Mouse (Mus musculus) thymus, adult 2 months (tissue): Measurements from ENCODE around the gene Gpr146.

Experiments
- CTCF ChIP-seq: fragments of 200-500 bp; IDR thresholded peaks from 2 replicates; pipeline ENCODE4 v1.5.1; 2012; ENCODE audit warnings: mild to moderate bottlenecking, control low read depth, low read length, moderate library complexity, borderline replicate concordance; ENCODE audit not compliant: control insufficient read depth, poor library complexity, insufficient read depth; ENCODE audit errors: extremely low read depth
- POLR2A ChIP-seq: fragments of 200-500 bp; IDR thresholded peaks from 2 replicates; pipeline ENCODE4 v1.6.1; 2012; ENCODE audit warnings: mild to moderate bottlenecking, low read length, control low read depth, moderate library complexity; ENCODE audit not compliant: control insufficient read depth, poor library complexity, insufficient read depth; ENCODE audit errors: extremely low read depth

DNA sequence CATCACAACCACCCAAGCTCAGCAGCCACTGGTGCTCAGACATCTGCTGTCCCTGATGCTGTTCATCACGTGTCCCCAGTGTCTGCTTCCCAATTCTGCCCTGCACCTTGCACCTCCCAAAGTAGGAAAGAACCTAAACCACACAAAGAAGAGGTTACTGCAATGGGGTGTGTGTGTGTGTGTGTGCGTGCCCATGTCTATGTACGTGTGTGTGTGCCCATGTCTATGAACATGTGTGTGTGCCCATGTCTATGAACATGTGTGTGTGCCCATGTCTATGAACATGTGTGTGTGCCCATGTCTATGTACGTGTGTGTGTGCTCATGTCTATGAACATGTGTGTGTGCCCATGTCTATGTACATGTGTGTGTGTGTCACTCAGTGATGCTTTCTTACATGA lies 18.0 kb downstream of the Gpr146 start:
- no peak for TF ChIP-seq CTCF
- TF ChIP-seq POLR2A = no peak
